Mouse (Mus musculus): Measurements from ENCODE around the gene Ralgps1. TPM values are rescaled to one million over a fixed set of nuclear protein-coding genes. Genes with fewer than 3 reads are reported as not detected.

The Ralgps1 gene
- polyA plus RNA-seq, 1 experiment from 2014 or later = 0.63 TPM

- DNase-seq = no peak
- Histone ChIP-seq H3K4me3 (replicated peaks) (no peak overlapping the region), H3K36me3 (no peaks in the 10 kb centered on the region), H3K4me1 (replicated peaks) (0 out of 2 replicates have a peak, but pooled peaks cover 4% of the 10 kb centered on the region), H3K4me2 (no peak overlapping the region), H3K9me3 (replicated peaks) (no peaks in the 10 kb centered on the region), H3K27me3 (no peaks in the 10 kb centered on the region), H3K27ac (no peak overlapping the region), H3K9ac (no peak overlapping the region)
- ATAC-seq (ENCODE audit: low read depth) = no peak
- 36% methylated on average over 3 of the region's 3 CpGs for WGBS (ENCODE audit: insufficient replicate concordance)
Measured at GRCm38 (mm10) chr2:33084221-33084620, 287.1 kb downstream of the Ralgps1 start.

Small RNA genes lying within 50 kb of the gene (microRNA-seq; reads per million reads assigned to microRNA genes)
- not detected for gene Gm25998

Other genes starting within 250 kb of the Ralgps1 start
- gene Garnl3, start 239.8 kb downstream of the Ralgps1 start, polyA plus RNA-seq (2015; fragmentation: Nextera tagmentation; extraction: Ambion mirVana) = 1.2 and 1.4 TPM in 2 replicates
- 2.6 and 3.0 TPM in 2 replicates for gene Angptl2, start 155.4 kb downstream of the Ralgps1 start, polyA plus RNA-seq (2015; fragmentation: Nextera tagmentation; extraction: Ambion mirVana)
- gene Zbtb34, start 59.8 kb upstream of the Ralgps1 start, polyA plus RNA-seq (2015; fragmentation: Nextera tagmentation; extraction: Ambion mirVana) = 1.4 and 1.7 TPM in 2 replicates
- gene Zbtb43, start 97.1 kb upstream of the Ralgps1 start, polyA plus RNA-seq (2015; fragmentation: Nextera tagmentation; extraction: Ambion mirVana) = 6.1 and 6.9 TPM in 2 replicates

Data from liver, embryonic 13.5 days (tissue).